Mouse (Mus musculus) stomach, postnatal 0 days (tissue): ENCODE data around the gene Grwd1. TPM values are rescaled to one million over a fixed set of nuclear protein-coding genes. Genes with fewer than 3 reads are reported as not detected.

ENCODE experiments used
- ATAC-seq: fragments of 200-750 bp; cut with Nextera tagmentation; 2 replicates; pipeline ENCODE4 v1.8.0; 2017; ENCODE audit not compliant: low FRiP score, low TSS enrichment
- DNase-seq: peaks from one replicate; pipeline ENCODE4 v3.0.0-alpha.2; 2016; ENCODE audit warnings: low spot score
- H3K27ac ChIP-seq: fragments of 300-500 bp; sonication (generic); replicated peaks from 2 replicates; pipeline ENCODE4 v1.5.1; 2014; ENCODE audit warnings: mild to moderate bottlenecking, control low read depth
- H3K27me3 ChIP-seq: fragments of 300-500 bp; sonication (generic); 2 replicates; pipeline ENCODE4 v1.6.1; 2014; ENCODE audit warnings: low read length; ENCODE audit not compliant: control insufficient read depth, insufficient read depth
- H3K36me3 ChIP-seq: fragments of 300-500 bp; sonication (generic); 2 replicates; pipeline ENCODE4 v1.6.1; 2014; ENCODE audit warnings: low read length, mixed read lengths; ENCODE audit not compliant: control insufficient read depth, insufficient read depth
- H3K4me1 ChIP-seq: fragments of 300-500 bp; sonication (generic); replicated peaks from 2 replicates; pipeline ENCODE4 v1.6.1; 2014; ENCODE audit warnings: antibody characterized with exemption; ENCODE audit not compliant: control insufficient read depth, insufficient read depth
- H3K4me2 ChIP-seq: fragments of 300-500 bp; sonication (generic); replicated peaks from 2 replicates; pipeline ENCODE4 v1.6.1; 2014; ENCODE audit warnings: low read depth, mild to moderate bottlenecking, control low read depth, moderate library complexity
- H3K4me3 ChIP-seq: fragments of 300-500 bp; sonication (generic); 2 replicates; pipeline ENCODE4 v1.5.1; 2014; ENCODE audit warnings: low read depth, low read length, control low read depth
- H3K9ac ChIP-seq: fragments of 300-500 bp; sonication (generic); 2 replicates; pipeline ENCODE4 v1.6.1; 2014; ENCODE audit warnings: mild to moderate bottlenecking, low read length, control low read depth, mixed read lengths
- H3K9me3 ChIP-seq: fragments of 300-500 bp; sonication (generic); 2 replicates; pipeline ENCODE4 v1.6.1; 2016; ENCODE audit warnings: low read length; ENCODE audit not compliant: control insufficient read depth
- CTCF ChIP-seq: IDR thresholded peaks from 2 replicates; pipeline ENCODE4 v1.5.1; 2016; ENCODE audit warnings: antibody characterized with exemption, low read depth, mild to moderate bottlenecking, moderate library complexity
- EP300 ChIP-seq: optimal IDR thresholded peaks from 2 replicates; pipeline ENCODE3; 2016; ENCODE audit warnings: antibody characterized with exemption
- WGBS: fragments of 180-500 bp; shearing (Covaris S2); extraction: QIAGEN DNeasy Blood & Tissue Kit; methylation state at CpG from one replicate; pipeline ENCODE4 v1.1.7; 2014; 5-methylcytosine and 5-hydroxymethylcytosine counted together
- polyA plus RNA-seq: library from polyadenylated mRNA; unstranded; fragments of >200 nt; fragmentation: Nextera tagmentation; extraction: Ambion mirVana; gene quantifications from 2 replicates; pipeline ENCODE4 v1.2.1, GENCODE M21; 2015

The Grwd1 gene
- polyA plus RNA-seq, 1 experiment from 2014 or later, result 25.6 TPM

DNA sequence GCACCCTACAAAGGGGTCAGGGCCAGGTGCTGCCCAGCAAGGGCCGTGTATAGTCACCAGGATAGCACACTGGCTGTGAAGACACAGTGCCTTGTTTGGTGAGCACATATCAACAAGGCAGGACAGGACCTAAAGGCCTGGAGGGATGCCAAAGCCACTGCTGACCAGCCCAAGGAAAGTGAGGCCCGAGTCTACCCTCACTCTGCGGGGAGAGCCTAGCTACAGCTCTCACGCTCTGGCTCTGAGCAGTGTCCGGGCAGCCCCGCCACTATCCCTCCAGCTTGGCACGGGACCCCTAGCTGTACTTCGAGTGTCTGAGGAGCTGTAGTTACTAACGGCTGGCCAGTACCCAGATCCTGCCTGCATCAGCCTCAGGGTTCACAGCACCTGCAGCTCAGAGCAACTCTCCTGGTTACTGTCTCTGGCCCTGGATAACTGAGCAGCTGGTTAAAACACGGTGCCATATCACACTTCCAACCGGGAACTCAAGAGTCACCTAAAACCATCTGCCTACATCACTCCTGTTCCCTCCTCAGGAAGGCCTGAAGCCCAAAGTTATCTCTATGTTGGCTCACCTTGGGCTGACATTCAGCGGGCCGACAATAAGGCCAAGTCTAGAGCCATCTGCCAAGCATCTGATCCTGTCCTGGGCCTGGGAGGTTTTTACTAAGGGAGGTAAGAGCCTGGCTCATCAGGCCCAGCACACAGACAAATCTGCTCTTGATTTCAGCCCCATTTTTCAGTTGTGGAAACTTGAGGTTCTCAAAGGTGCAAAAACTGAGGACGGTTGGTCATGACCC lies 21.3 kb downstream of the Grwd1 start:
- H3K36me3 ChIP-seq, result peaks cover 47% of the 10 kb centered on the region
- H3K4me1 ChIP-seq, result no peaks in the 10 kb centered on the region
- no peak overlapping the region for H3K27ac ChIP-seq
- H3K4me2 ChIP-seq, result no peak overlapping the region
- 83% methylated on average over 12 of the region's 14 CpGs for WGBS
- no peaks in the 10 kb centered on the region for H3K27me3 ChIP-seq
- no peak overlapping the region for H3K9ac ChIP-seq
- H3K9me3 ChIP-seq, result no peaks in the 10 kb centered on the region
- no peak for TF ChIP-seq CTCF
- TF ChIP-seq EP300, result no peak
- DNase-seq, result no peak
- H3K4me3 ChIP-seq, result no peak overlapping the region
- no peak for ATAC-seq

DNA sequence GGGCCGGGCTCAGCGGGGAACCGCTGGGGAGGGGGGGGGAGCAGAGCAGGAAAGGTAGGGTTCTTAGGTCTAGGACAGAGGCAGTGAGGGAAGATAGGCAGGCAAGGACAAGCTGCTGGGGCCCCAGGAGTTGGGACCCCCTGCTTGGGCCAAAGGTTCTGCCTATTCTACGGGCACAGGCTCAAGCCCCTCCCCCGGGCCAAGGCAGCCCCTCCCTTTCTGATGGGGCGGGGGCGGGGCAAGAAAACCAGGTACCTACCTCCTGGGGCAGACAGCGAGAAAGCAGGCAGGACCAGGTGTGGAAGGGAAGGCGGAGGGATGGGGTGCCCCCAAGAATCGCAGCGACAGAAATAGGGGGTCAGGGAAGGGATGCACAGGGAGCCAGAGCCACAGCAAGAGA lies 22.3 kb downstream of the Grwd1 start:
- DNase-seq (no peak), ATAC-seq (no peak)
- no peaks in the 10 kb centered on the region for H3K4me1 ChIP-seq
- peaks cover 47% of the 10 kb centered on the region for H3K36me3 ChIP-seq
- no peak overlapping the region for H3K9ac ChIP-seq
- H3K9me3 ChIP-seq, result no peaks in the 10 kb centered on the region
- no peak for TF ChIP-seq CTCF
- TF ChIP-seq EP300, result no peak
- no peaks in the 10 kb centered on the region for H3K27me3 ChIP-seq
- no peak overlapping the region for H3K4me2 ChIP-seq
- WGBS, result 44% methylated on average over 11 of the region's 11 CpGs
- no peak overlapping the region for H3K27ac ChIP-seq
- no peak overlapping the region for H3K4me3 ChIP-seq

- Histone ChIP-seq H3K9me3 (no peaks in the 10 kb centered on the region), H3K4me3 (no peak overlapping the region), H3K27ac (no peak overlapping the region), H3K36me3 (peaks cover 33% of the 10 kb centered on the region), H3K9ac (no peak overlapping the region), H3K27me3 (no peaks in the 10 kb centered on the region), H3K4me1 (no peaks in the 10 kb centered on the region), H3K4me2 (no peak overlapping the region)
- ATAC-seq, result no peak
- TF ChIP-seq EP300 (no peak), CTCF (no peak)
- 65% methylated on average over 5 of the region's 5 CpGs for WGBS
- DNase-seq, result no peak
Measured at GRCm38 (mm10) chr7:45805941-45806340, 24.8 kb downstream of the Grwd1 start.

DNA sequence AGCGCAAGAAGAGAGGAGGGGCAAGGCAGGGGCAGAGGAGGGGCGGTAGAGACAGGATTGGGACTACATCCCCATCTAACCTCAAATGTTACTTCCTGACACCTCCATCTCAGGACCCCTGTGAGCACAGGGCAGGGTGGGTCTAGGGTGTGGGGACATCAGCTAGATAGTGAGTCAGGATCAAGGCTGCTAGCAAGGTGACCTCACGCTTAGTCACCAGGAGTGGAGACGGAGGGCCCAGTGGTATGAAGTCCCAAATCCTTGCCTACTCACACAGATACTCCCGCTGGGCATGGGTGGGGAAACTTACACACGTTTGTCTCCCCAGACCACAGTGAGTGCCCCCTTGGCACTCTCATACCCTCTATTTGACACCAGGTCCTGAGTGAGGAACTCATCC lies 28.2 kb downstream of the Grwd1 start:
- 76% methylated on average over 5 of the region's 6 CpGs for WGBS
- ATAC-seq (no peak), DNase-seq (no peak)
- Histone ChIP-seq H3K4me2 (no peak overlapping the region), H3K4me3 (no peak overlapping the region), H3K36me3 (peaks cover 6% of the 10 kb centered on the region; the same call in 1 of the 2 replicates), H3K9ac (no peak overlapping the region), H3K4me1 (0 out of 2 replicates have a peak, but pooled peaks cover 5% of the 10 kb centered on the region), H3K9me3 (no peaks in the 10 kb centered on the region), H3K27ac (no peak overlapping the region), H3K27me3 (no peaks in the 10 kb centered on the region)
- TF ChIP-seq CTCF (no peak), EP300 (no peak)

DNA sequence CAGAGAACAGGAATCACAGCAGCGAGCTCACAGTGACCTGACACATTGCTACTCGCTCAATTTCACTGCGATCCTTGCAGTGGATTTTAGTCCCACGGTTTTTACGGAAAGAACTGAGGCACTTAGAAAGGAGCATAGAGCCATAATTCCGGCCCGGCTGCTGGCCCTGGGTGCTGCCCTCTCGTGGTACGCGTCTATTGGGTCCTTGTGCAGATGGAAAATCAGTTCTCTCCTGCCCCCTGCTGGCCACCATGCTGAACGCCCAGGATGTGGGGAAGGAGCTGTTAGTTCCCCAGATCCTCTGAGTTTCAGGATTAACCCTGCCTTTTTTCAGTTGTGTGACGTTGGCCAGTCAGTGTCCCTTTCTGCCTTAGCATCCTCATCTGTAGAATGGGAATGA lies 29.4 kb downstream of the Grwd1 start:
- H3K36me3 ChIP-seq, result no peaks in the 10 kb centered on the region
- DNase-seq (peak; percentile 96), ATAC-seq (peak; percentile 74)
- TF ChIP-seq EP300 (no peak), CTCF (peak; percentile 100)
- 2% methylated on average over 12 of the region's 12 CpGs for WGBS
- peak overlapping the region; percentile 58; the same call in 1 of the 2 replicates for H3K27ac ChIP-seq
- H3K4me3 ChIP-seq, result peak overlapping the region; percentile 33
- peak overlapping the region; percentile 50; the same call in 1 of the 2 replicates for H3K9ac ChIP-seq
- peak overlapping the region; percentile 59 for H3K4me2 ChIP-seq
- H3K27me3 ChIP-seq, result no peaks in the 10 kb centered on the region
- H3K9me3 ChIP-seq, result no peaks in the 10 kb centered on the region
- 0 out of 2 replicates have a peak, but pooled peaks cover 5% of the 10 kb centered on the region for H3K4me1 ChIP-seq

DNA sequence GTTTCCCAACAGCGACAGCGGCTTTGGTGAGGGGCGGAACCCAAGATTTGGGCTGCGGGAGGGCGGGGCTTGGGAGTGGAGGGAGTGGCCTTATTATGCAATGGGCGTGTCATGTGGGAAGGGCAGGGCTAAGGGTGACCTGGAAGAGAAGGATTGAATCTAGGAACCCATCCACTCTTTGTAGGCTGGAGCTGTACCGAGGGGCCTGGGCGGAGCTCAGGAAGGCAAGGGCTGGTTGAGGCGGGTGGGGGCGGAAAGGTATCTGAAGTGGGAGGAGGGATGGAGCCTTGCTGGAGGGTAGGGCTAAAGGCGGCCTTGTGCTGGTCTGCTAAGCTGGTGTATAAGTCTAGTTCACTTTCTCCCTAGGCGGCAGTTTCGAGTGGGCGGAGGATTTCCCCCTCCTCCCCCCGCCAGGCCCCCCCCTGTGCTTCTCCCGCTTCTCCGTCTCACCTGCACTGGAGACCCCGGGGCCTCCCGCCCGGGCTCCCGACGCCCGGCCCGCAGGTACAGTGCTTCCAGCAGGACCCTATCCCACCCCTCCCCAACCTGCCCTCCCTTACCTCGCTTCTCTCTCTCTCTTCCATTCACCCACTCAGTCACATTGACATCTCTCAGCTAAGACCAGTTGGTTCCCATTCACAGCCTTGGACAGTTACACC lies 30.1 kb downstream of the Grwd1 start:
- WGBS, result 28% methylated on average over 16 of the region's 25 CpGs
- Histone ChIP-seq H3K4me1 (0 out of 2 replicates have a peak, but pooled peaks cover 5% of the 10 kb centered on the region), H3K27me3 (no peaks in the 10 kb centered on the region), H3K4me3 (peak overlapping the region; percentile 33), H3K9ac (peak overlapping the region; percentile 50), H3K9me3 (no peaks in the 10 kb centered on the region), H3K27ac (peak overlapping the region; percentile 58), H3K36me3 (no peaks in the 10 kb centered on the region), H3K4me2 (peak overlapping the region; percentile 59)
- TF ChIP-seq EP300 (no peak), CTCF (no peak)
- DNase-seq (peak; percentile 73), ATAC-seq (peak; percentile 74)
